Comparison of ENCODE assay signal across 13 mouse cellular contexts in the genomic region with DNA sequence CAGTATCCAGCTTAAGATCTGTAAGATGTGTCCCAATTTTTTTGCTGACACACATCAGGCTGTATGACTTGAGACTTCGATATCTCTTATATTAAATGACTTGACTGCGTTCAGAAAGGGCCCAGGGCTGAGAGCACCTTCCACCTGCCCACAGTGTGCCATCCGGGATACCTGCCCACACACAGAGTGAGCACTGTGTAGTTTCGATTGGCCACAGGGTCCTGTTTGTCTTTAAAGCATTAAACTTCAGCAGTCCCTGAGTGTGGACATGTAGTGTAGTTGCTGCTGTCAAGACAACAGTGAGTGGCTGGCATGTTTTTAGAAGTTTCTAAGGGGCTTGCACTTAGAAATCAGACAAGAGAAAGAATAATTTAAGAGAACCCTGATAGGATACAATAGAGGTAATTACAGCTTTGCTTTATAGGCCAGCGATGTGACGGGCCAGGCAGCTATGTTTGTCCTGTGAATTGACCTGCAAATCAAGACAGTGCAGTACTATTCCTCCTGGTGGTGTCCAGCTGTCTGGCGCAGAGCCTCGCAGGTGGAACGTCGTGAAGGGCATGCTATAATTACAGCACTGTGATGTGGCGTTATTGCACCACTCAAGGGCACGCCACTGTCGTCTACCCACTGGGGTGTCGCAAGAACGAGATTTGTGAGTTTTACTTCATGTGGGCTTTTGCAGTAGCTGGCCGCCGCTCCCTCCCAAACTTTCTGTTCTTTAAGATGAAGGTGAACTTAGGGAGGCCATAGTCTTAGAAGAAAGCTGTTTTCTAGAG. TPM values are rescaled to one million over a fixed set of nuclear protein-coding genes. Genes with fewer than 3 reads are reported as not detected.
DNase-seq lines count a peak whose midpoint lies in the region; ATAC-seq and TF ChIP-seq lines count a peak whose summit lies in the region.
"Had no signal": no experiment of that assay in that cellular context is flagged by ENCODE, and none has a peak within 500 bp of the region (broad histone marks: within the 10 kb centered on the region; RNA-seq: fewer than 3 reads in every experiment).

No protein-coding gene starts in this region.

- H3K36me3 ChIP-seq in heart, embryonic 11.5 days (ENCODE audit: control insufficient read depth, insufficient read depth, low read length), result no peaks in the 10 kb centered on the region
- peaks cover 4% of the 10 kb centered on the region; the same call in 1 of the 2 replicates for H3K36me3 ChIP-seq in ES-E14 (ENCODE audit: control insufficient read depth, insufficient read depth, low read length, poor library complexity, severe bottlenecking)
- no peaks in the 10 kb centered on the region for H3K36me3 ChIP-seq in heart, embryonic 13.5 days

- no peak overlapping the region for H3K4me3 ChIP-seq in heart, embryonic 11.5 days (ENCODE audit: low read depth, low read length)
- H3K4me3 ChIP-seq in ES-E14 (ENCODE audit: insufficient read depth in 1 of 2, low read depth in 1 of 2, low read length in 2 of 2, poor library complexity in 1 of 2, severe bottlenecking in 1 of 2), result peak overlapping the region in 1 of 2 experiments; percentile 42; a peak in 2 of 4 replicates
- no peak overlapping the region for H3K4me3 ChIP-seq in heart, embryonic 13.5 days

- no peaks in the 10 kb centered on the region for H3K9me3 ChIP-seq in heart, embryonic 11.5 days (replicated peaks; ENCODE audit: control insufficient read depth, low read length)
- H3K9me3 ChIP-seq in ES-E14 (ENCODE audit: control insufficient read depth, insufficient read depth, low read depth, low read length), result no peaks in the 10 kb centered on the region
- H3K9me3 ChIP-seq in heart, embryonic 13.5 days, result no peaks in the 10 kb centered on the region

- no peak for ATAC-seq in heart, embryonic 11.5 days (replicated peaks; ENCODE audit: insufficient number of reproducible peaks, low FRiP score, low TSS enrichment)
- no peak for ATAC-seq in heart, embryonic 13.5 days (ENCODE audit: extremely low read depth, insufficient number of reproducible peaks, low FRiP score, low TSS enrichment)
- ATAC-seq: forebrain, embryonic 16.5 days had no signal

- no peak overlapping the region for H3K27ac ChIP-seq in heart, embryonic 11.5 days (ENCODE audit: low read depth, low read length)
- no peak overlapping the region for H3K27ac ChIP-seq in ES-E14 (ENCODE audit: insufficient read depth, low read depth, low read length, poor library complexity, severe bottlenecking)
- no peak overlapping the region for H3K27ac ChIP-seq in heart, embryonic 13.5 days (replicated peaks)
- H3K27ac ChIP-seq: macrophage had no signal

- WGBS in heart, embryonic 11.5 days (ENCODE audit: insufficient replicate concordance), result 79% methylated on average over 17 of the region's 17 CpGs
- WGBS in heart, embryonic 13.5 days, result 67% methylated on average over 17 of the region's 17 CpGs

- H3K4me2 ChIP-seq in heart, embryonic 11.5 days, result no peak overlapping the region
- peak overlapping the region; percentile 4; the same call in 1 of the 2 replicates for H3K4me2 ChIP-seq in heart, embryonic 13.5 days

- intact Hi-C loops in left cerebral cortex, postnatal 25 days (cut with DNase I), result no loop called here

- DNase-seq in heart, adult 18-20 months, result peak; percentile 50 to 58
- no peak for DNase-seq in ES-E14 (ENCODE audit: low read depth, low spot score)
- DNase-seq in lung, postnatal 14 days, result peak; percentile 7
- no peak for DNase-seq in left cerebral cortex, postnatal 25 days (ENCODE audit: low spot score in 2 of 2)
- DNase-seq in right cerebral cortex, adult 18-20 months, result no peak
- DNase-seq in layer of hippocampus, adult 9-10 months (ENCODE audit: low spot score), result no peak
- DNase-seq: cerebellum, postnatal 10 days; thymus, adult 2 months had no signal

- in situ Hi-C loops in ES-E14 (cut with MboI; ENCODE audit: low sequenced_read_pairs in 2 of 2, unreplicated experiment in 2 of 2), result no loop called here

- H3K4me1 ChIP-seq in heart, embryonic 11.5 days (ENCODE audit: control insufficient read depth, insufficient read depth, low read length), result peaks cover 4% of the 10 kb centered on the region; the same call in 1 of the 2 replicates
- H3K4me1 ChIP-seq in ES-E14 (ENCODE audit: control insufficient read depth in 2 of 2, insufficient read depth in 2 of 2, low read length in 2 of 2, poor library complexity in 1 of 2), result peaks cover 8 to 18% of the 10 kb centered on the region in 2 experiments; a peak in 2 of 4 replicates
- H3K4me1 ChIP-seq in heart, embryonic 13.5 days, result peaks cover 18% of the 10 kb centered on the region

- H3K9ac ChIP-seq in heart, embryonic 11.5 days (ENCODE audit: low read depth, low read length), result no peak overlapping the region
- H3K9ac ChIP-seq in ES-E14 (ENCODE audit: insufficient read depth, low read depth, low read length, poor library complexity, severe bottlenecking), result peak overlapping the region; percentile 47; the same call in 1 of the 2 replicates
- H3K9ac ChIP-seq in heart, embryonic 13.5 days, result no peak overlapping the region

- no peaks in the 10 kb centered on the region for H3K27me3 ChIP-seq in heart, embryonic 11.5 days (ENCODE audit: control insufficient read depth, insufficient read depth, low read length)
- H3K27me3 ChIP-seq in heart, embryonic 13.5 days (replicated peaks), result no peaks in the 10 kb centered on the region
- H3K27me3 ChIP-seq: CH12.LX had no signal

TF ChIP-seq in ES-E14, 5 proteins besides CTCF, POLR2A, EP300 and RAD21:
- TF ChIP-seq CHD2 (IDR thresholded peaks at IDR 0.05; ENCODE audit: low read depth, low read length) (no peak), ZC3H11A (IDR thresholded peaks at IDR 0.05; ENCODE audit: borderline replicate concordance, low read depth, low read length) (no peak), HCFC1 (IDR thresholded peaks at IDR 0.05; ENCODE audit: borderline replicate concordance, insufficient read depth, low read length) (no peak), MAFK (IDR thresholded peaks at IDR 0.05; ENCODE audit: insufficient read depth, low read depth, low read length) (no peak), ZNF384 (IDR thresholded peaks at IDR 0.05; ENCODE audit: low read depth, low read length) (no peak)

RNA-seq across cellular contexts. Expression of gene Zfp750, which starts 1.3 kb away (rescaled TPM):
- total RNA-seq in heart, adult 18-20 months (2021), result under 1 TPM in 1 of 2 experiments, not detected in 1; 0.13 TPM
- polyA plus RNA-seq in heart, embryonic 11.5 days (2014; fragmentation: Nextera tagmentation; extraction: Ambion mirVana), result 0.19 TPM in 1 of 2 replicates, not detected in the other
- total RNA-seq in ES-E14 (2012; rRNA removed), result 1.5 and 2.2 TPM in 2 replicates
- 0.05 and 0.37 TPM in 2 replicates for polyA plus RNA-seq in heart, embryonic 13.5 days (2015; fragmentation: Nextera tagmentation; extraction: Ambion mirVana)
- total RNA-seq in left cerebral cortex, postnatal 25 days (2021), result under 1 TPM in 1 of 2 experiments, not detected in 1; 0.14 TPM
- polyA plus RNA-seq: macrophage had no signal

Comparison
In these comparisons a context has a peak if more than half of its experiments do, and no peak if none do; other contexts are left out.
1. DNase-seq: peak in heart, adult 18-20 months (2 of 2) and lung, postnatal 14 days (single experiment); none in ES-E14 (single experiment), left cerebral cortex, postnatal 25 days (0 of 2), right cerebral cortex, adult 18-20 months (single experiment) and layer of hippocampus, adult 9-10 months (single experiment).